Mouse (Mus musculus) gastrocnemius, postnatal 25 days (tissue): ENCODE results near the gene Atxn7l3. TPM values are rescaled to one million over a fixed set of nuclear protein-coding genes. Genes with fewer than 3 reads are reported as not detected.
"Not testable (repeated sequence)": the region's sequence is repeated elsewhere in the genome, so short reads cannot be mapped to it uniquely, and the experiment has no call there.

Source experiments
- DNase-seq: peaks from one replicate; pipeline ENCODE4 v3.0.0; 2022
- total RNA-seq, 2 experiments: library from RNA; stranded (reverse); gene quantifications; 1 replicate in 1 of 2; 2 replicates in 1 of 2; pipeline ENCODE4 v1.2.3; 2021

Atxn7l3 gene
- total RNA-seq, 2 experiments from 2014 or later, result 12.4 to 13.1 TPM

GRCm38 (mm10) chr11:102294887-102295597, 1.4 kb downstream of the Atxn7l3 start:
- DNase-seq, result no peak

DNA sequence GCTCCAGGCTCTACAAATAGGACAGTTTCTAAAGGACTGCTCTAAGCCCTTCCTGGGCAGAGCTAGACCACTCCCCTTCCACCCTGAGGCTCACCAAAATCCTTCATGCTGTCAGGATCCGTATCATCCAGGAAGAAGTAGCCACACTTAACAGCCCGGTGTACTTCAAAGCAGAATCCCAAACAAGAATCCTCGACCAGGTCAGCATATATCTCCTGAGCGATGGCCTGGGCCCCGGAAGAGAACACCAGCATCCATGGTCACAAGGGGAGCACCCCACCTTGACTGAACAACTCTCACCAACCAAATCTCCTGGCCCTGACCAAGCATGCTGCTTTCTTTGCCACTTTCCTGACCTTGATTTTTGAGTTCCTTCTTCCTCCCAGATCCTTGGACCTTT, 2.0 kb downstream of the Atxn7l3 start:
- no peak for DNase-seq

- DNase-seq, result no peak
Measured at GRCm38 (mm10) chr11:102293971-102294370, 2.5 kb downstream of the Atxn7l3 start.

GRCm38 (mm10) chr11:102291051-102291535, 5.3 kb downstream of the Atxn7l3 start:
- DNase-seq, result no peak

DNA sequence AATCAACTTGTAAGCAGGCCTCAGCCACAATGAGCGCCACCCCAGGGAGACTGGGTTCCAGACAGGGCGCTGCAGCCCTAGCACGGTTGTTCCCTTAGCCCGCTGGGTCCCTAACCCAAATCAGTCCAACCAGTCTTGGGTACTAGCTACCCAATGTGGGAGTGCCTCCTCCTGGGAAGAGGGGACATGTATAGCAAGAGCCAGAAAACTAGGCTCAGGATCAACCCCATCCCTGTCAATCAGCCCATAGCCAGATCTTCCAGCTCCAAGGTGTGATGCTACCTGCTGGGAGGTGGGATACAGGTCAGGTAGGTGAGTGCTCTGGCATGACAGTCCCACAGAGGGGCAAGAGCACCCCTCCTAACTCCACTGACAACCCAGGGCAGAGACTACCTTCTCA, 6.3 kb downstream of the Atxn7l3 start:
- no peak for DNase-seq

GRCm38 (mm10) chr11:102289511-102290100, 6.8 kb downstream of the Atxn7l3 start:
- DNase-seq, result no peak

DNA sequence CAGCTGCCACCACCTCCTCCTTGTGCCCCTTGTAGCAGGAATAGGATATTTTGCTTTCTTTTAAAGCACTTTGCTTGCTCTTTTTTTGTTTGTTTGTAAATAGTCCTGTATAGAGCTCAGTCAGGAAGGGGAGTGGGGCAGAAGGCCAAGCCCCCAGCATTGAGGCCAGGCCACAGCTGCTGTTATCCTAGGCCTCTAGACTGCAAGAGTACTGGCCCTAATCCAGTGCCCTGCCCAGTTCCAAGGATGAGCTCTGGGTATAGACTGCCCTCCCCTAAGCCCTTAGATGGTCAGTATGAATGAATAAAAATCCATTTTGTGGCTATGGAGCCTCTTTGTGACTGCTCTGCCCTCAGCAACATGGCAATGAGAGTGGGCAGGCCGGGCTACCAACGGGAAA, 7.5 kb downstream of the Atxn7l3 start:
- DNase-seq, result no peak

GRCm38 (mm10) chr11:102288027-102288804, 8.2 kb downstream of the Atxn7l3 start:
- DNase-seq, result no peak

DNA sequence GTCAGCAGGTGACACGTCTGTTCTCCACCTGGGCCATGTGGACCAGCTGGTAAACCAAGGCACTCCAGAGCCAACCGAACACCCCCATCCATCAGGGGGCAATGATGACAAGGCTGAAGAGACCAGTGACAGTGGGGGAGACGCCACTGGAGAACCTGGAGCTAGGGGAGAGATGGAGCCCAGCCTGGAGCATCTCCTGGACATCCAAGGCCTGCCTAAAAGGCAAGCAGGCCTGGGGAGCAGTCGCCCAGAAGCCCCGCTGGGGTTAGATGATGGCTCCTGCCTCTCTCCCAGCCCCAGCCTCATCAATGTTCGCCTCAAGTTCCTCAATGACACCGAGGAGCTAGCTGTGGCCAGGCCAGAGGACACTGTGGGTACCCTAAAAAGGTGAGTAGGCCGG, 8.9 kb downstream of the Atxn7l3 start:
- no peak for DNase-seq

- no peak for DNase-seq
Measured at GRCm38 (mm10) chr11:102285095-102285834, 11.2 kb downstream of the Atxn7l3 start.

DNA sequence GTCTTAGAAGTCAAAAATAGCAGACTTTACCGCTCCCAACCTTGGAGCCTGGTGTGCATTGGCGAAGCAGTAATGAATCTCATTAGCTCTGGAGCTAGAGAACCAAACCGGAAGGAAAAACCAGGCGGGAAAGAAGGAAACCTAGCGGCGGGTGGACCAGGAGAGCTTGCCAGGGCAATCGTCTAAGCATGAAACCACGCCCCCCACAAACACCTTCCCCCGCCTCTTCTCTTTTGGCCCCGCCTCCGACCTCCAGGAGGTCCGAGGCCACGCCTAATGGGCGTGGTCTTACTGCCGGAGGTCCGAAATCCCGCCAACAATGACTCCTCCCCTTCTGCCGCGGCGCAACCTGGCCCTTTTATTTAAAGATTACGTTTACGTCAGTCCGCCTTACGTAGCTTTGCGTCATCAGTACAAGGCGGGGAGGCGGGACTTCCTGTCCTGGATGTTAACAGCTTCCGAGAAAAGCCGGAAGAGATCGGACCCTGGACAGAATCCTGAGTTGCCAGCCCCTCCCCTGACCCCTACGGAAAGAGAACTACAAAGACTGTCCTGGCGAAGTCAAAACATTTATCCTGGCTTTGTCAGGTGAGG, 11.8 kb downstream of the Atxn7l3 start, which contains the start of gene Tmub2:
Gene Tmub2, plus strand, starts transcription at position 431 of the 594 bp plus-strand sequence.
- peak; percentile 93 for DNase-seq

DNA sequence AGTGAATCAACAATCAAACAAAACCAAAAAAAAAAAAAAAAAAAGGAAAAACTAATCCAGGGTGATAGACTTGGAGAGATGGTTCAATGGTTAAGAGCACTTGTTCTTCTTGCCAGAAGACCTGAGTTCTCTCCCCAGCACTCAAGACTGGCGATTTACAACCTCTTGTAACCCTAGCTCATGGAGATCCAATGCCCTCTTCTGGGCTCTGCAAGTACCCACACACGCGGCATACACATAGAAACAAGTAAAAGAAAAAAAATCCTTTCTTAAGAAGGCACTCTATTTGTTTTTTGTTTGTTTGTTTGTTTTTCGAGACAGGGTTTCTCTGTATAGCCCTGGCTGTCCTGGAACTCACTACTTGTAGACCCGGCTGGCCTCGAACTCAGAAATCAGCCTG, 12.5 kb downstream of the Atxn7l3 start:
- DNase-seq, result no peak

DNA sequence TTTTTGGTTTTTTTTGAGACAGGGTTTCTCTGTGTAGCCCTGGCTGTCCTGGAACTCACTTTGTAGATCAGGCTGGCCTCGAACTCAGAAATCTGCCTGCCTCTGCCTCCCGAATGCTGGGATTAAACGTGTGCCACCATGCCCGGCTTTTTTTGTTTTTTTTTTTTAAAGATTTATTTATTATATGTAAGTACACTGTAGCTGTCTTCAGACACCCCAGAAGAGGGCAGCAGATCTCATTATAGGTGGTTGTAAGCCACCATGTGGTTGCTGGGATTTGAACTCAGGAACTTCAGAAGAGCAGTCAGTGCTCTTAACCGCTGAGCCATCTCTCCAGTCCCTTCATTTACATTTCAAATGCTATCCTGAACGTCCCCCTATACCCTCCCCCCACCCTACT, 16.2 kb downstream of the Atxn7l3 start:
- DNase-seq, result not testable (repeated sequence)

DNA sequence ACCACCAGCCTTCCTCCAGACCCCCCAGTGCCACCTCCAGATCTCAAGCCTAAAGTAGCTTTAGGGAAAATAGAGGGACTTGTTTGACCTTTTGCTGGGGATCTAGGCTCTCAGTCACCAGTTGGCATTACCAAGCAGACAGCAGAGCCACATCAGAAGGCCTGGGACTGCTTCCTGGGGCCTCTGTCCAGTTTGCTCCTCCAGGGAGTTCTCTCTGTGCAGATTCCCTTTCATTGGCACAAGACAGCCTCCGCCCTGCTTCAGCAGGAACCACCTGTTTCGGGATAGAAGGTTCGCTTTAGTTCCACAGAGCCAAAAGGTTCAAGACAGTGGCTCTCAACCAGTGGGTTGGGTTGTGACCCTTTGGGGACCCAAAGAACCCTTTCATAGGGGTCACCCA, 16.8 kb downstream of the Atxn7l3 start:
- DNase-seq, result peak; percentile 70

GRCm38 (mm10) chr11:102277754-102278153, 18.7 kb downstream of the Atxn7l3 start:
- DNase-seq, result peak; percentile 53

DNA sequence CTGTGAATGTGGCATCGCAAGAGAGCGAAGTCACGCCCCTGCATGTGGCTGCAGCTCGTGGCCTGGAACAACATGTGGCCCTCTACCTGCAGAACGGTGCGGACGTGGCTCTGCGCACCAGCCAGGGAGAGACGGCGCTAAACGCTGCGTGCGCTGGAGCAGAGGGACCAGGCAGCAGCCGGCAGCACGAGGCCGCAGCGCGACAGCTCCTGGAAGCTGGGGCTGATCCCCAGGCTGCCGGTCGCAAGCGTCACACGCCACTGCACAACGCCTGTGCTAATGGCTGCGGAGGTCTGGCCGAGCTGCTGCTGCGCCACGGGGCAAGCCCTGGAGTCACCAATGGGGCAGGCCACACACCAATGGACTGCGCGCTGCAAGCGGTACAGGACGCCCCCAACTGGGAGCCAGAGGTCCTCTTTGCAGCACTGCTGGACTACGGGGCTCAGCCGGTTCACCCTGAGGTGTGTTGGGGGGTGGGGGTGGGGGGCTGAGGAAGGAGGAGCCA, 20.0 kb downstream of the Atxn7l3 start:
- DNase-seq, result no peak

DNA sequence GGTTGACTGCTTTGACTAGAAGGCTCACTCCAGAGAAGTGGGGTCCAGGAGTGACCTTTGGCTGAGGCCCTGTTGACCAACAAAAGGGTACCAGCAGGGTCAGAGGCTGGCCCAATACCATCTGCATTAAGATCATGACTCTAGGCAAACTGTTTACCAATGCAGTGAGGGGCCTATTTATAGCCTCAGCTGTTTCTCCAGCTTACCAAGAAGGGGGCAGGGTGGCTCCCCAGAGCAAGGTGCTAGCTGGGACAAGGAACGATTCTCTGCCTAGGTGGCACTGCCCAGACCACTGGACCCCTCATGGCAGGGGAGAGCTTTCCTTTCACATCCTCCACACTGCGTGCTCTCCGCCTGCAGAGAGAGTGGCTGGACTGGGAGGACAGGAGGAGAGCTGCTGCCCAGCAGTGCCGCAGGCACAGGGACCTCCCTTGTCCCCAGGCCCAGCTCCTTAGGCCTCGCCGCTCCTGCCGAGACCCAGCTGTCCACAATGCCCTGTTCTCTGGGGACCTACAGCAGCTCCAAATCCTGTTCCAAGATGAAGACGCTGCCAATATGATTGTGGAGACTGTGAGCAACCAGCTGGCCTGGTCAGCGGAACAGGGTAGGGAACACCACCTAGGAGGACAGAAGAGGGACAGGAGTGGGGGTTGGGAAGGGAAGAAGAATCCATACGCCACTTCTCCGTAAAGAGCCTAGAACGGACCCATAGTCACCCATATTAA, 27.7 kb downstream of the Atxn7l3 start, which contains the start of gene Asb16:
Gene Asb16, plus strand, starts transcription at position 224 of the 725 bp plus-strand sequence.
- no peak for DNase-seq

DNA sequence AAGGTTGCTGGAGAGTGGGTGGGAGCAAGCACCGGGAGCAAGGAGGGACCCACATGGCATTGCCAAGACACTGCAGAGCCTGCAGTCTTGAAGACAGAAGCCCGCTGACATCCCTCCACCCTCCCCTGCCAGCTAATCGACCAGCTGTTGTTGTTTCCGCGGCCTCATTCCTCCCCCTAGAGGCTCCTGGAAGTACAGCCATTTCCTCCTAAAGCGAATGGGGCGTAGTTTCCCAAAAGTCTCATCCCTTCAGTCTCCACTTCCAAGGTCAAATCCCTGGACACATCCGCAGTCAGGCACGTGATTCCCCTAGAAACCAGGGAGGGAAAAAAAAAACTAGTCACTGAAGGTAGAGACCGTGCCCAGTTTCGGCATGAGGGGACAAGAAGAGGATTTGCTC, 29.0 kb downstream of the Atxn7l3 start:
- peak; percentile 73 for DNase-seq

GRCm38 (mm10) chr11:102266631-102267355, 29.6 kb downstream of the Atxn7l3 start:
- no peak for DNase-seq

GRCm38 (mm10) chr11:102265816-102266215, 30.6 kb downstream of the Atxn7l3 start:
- no peak for DNase-seq
